Mouse (Mus musculus): ENCODE results near the gene Birc7. TPM values are rescaled to one million over a fixed set of nuclear protein-coding genes. Genes with fewer than 3 reads are reported as not detected.
A peak's percentile ranks its signal among the peaks of the same experiment; 100 is the strongest.

Gene Birc7
- polyA plus RNA-seq, 1 experiment from 2014 or later = 0.18 TPM

DNA sequence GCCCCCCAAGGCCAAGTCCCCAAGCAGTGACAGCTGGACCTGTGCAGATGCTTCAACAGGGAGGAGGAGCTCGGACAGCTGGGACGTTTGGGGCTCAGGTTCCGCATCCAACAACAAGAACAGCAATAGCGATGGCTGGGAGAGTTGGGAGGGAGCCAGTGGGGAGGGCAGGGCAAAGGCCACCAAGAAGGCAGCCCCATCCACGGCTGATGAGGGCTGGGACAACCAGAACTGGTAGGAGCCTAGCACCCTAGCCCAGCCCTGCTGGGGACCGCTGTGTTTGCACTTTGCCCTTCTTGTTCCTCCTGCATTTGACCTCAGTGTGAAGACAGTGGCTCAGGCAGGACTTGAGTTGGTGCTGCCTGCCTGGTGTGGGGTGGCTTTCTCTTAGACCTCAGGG, 52.3 kb downstream of the Birc7 start:
- no peak overlapping the region for H3K27ac ChIP-seq (replicated peaks; ENCODE audit: low read depth, low read length)
- H3K9me3 ChIP-seq (ENCODE audit: control insufficient read depth, low read length) = no peaks in the 10 kb centered on the region
- no peak overlapping the region for H3K4me3 ChIP-seq (replicated peaks; ENCODE audit: low read depth, low read length)
- H3K9ac ChIP-seq (replicated peaks; ENCODE audit: low read length) = no peak overlapping the region
- DNase-seq (no peak), ATAC-seq (ENCODE audit: low FRiP score, low TSS enrichment) (no peak)
- H3K4me1 ChIP-seq (ENCODE audit: control insufficient read depth, insufficient read depth, low read length) = no peaks in the 10 kb centered on the region
- no peak overlapping the region for H3K4me2 ChIP-seq (ENCODE audit: low read length)
- no peaks in the 10 kb centered on the region for H3K27me3 ChIP-seq (ENCODE audit: control insufficient read depth, insufficient read depth, low read length)
- peaks cover 78% of the 10 kb centered on the region for H3K36me3 ChIP-seq (ENCODE audit: control insufficient read depth, insufficient read depth, low read length)
- 85% methylated on average over 6 of the region's 6 CpGs for WGBS

Small RNA genes within 50 kb of the gene (microRNA-seq; reads per million reads assigned to microRNA genes)
- 4.4 reads per million, percentile 25 among the genes with 10 or more reads in this experiment for gene Mir124a-3

Other genes with a start within 250 kb of the Birc7 start
- 31.2 and 38.1 TPM in 2 replicates for gene Dido1, start 219.0 kb upstream of the Birc7 start, polyA plus RNA-seq (2014; fragmentation: Nextera tagmentation; extraction: Ambion mirVana)
- 51.8 and 64.9 TPM in 2 replicates for gene Gid8, start 218.9 kb upstream of the Birc7 start, polyA plus RNA-seq (2014; fragmentation: Nextera tagmentation; extraction: Ambion mirVana)
- gene Slc17a9, start 203.8 kb upstream of the Birc7 start, polyA plus RNA-seq (2014; fragmentation: Nextera tagmentation; extraction: Ambion mirVana) = 0.12 TPM in 1 of 2 replicates, not detected in the other
- gene Bhlhe23, start 152.1 kb upstream of the Birc7 start, polyA plus RNA-seq (2014; fragmentation: Nextera tagmentation; extraction: Ambion mirVana) = 20.1 and 21.3 TPM in 2 replicates
- 44.4 and 59.1 TPM in 2 replicates for gene Ythdf1, start 8.1 kb upstream of the Birc7 start, polyA plus RNA-seq (2014; fragmentation: Nextera tagmentation; extraction: Ambion mirVana)
- 89.6 and 94.9 TPM in 2 replicates for gene Nkain4, start 25.7 kb downstream of the Birc7 start, polyA plus RNA-seq (2014; fragmentation: Nextera tagmentation; extraction: Ambion mirVana)
- 86.6 and 92.4 TPM in 2 replicates for gene Arfgap1, start 38.2 kb downstream of the Birc7 start, polyA plus RNA-seq (2014; fragmentation: Nextera tagmentation; extraction: Ambion mirVana)
- gene Col20a1, start 57.5 kb downstream of the Birc7 start, polyA plus RNA-seq (2014; fragmentation: Nextera tagmentation; extraction: Ambion mirVana) = 0.16 and 0.24 TPM in 2 replicates
- 50.8 and 52.6 TPM in 2 replicates for gene Chrna4, start 114.5 kb downstream of the Birc7 start, polyA plus RNA-seq (2014; fragmentation: Nextera tagmentation; extraction: Ambion mirVana)
- 52.0 and 52.4 TPM in 2 replicates for gene Kcnq2, start 206.3 kb downstream of the Birc7 start, polyA plus RNA-seq (2014; fragmentation: Nextera tagmentation; extraction: Ambion mirVana)
- 12.7 and 14.1 TPM in 2 replicates for gene Eef1a2, start 228.0 kb downstream of the Birc7 start, polyA plus RNA-seq (2014; fragmentation: Nextera tagmentation; extraction: Ambion mirVana)

All from midbrain, embryonic 14.5 days (tissue).